Mouse (Mus musculus): ENCODE measurements around the gene Prelid3b.

GRCm38 (mm10) chr2:174477543-174478319, 4.8 kb upstream of the Prelid3b start:
- no peak for TF ChIP-seq CTCF (IDR thresholded peaks at IDR 0.05; ENCODE audit: control insufficient read depth, insufficient read depth, insufficient read length)
- TF ChIP-seq FOSL1 (IDR thresholded peaks at IDR 0.05; ENCODE audit: insufficient read depth, low read length, poor library complexity, severe bottlenecking) = no peak
- TF ChIP-seq CEBPB (IDR thresholded peaks at IDR 0.05; ENCODE audit: low read depth) = no peak
- no peak for TF ChIP-seq MAX (IDR thresholded peaks at IDR 0.05)
- no peak for TF ChIP-seq MYOD1 (IDR thresholded peaks at IDR 0.05; ENCODE audit: control insufficient read depth, insufficient read length, low read depth)
